Mouse (Mus musculus): ENCODE measurements at regions not wholly inside any gene's neighbourhood (a gene's known extent, or its start where the extent isn't known, plus 50 kb on each side); places are given as distances from the start of the nearest gene placed in this dataset.

GRCm38 (mm10) chr4:69753086-69753485, 657.2 kb downstream of the Cdk5rap2 start:
- no peaks in the 10 kb centered on the region for H3K36me3 ChIP-seq (ENCODE audit: control insufficient read depth, insufficient read depth, low read length, poor library complexity, severe bottlenecking)
- DNase-seq (ENCODE audit: low read depth, low spot score), result no peak

DNA sequence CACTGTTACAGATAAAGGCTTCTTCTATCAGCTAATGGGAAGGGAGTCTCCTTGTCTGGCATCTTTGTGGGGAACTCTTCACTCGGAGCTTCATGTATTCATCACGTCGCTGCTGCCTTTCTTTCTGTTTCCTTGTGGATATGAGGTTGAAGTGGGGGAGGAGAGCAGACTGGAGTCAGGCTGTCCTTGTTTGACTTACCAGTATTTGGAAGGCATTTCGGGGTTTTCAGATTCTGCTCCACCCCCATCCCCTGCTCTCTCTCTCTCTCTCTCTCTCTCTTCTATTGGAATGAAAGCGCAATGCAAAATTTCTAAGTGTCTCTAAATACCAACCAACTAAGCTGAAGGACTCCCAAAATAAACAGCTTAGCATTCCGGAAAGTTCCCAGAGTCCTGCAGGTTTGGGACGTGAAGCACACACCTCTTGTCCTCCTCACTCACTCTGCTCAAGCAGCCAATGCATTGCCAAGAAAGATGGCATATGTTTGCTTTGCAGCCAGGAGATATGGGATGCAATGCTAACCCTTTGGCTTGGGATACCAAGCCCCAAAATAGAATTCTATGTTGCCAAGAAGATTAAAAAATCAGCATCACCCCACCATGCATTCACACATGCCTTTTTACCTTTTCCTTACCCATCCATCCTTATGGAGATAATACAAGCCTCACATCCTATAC, 670.3 kb downstream of the Cdk5rap2 start:
- H3K9ac ChIP-seq (ENCODE audit: insufficient read depth, low read depth, low read length, poor library complexity, severe bottlenecking), result no peak overlapping the region
- no peak for DNase-seq (ENCODE audit: low read depth, low spot score)
- no peaks in the 10 kb centered on the region for H3K9me3 ChIP-seq (ENCODE audit: control insufficient read depth, insufficient read depth, low read depth, low read length)
- no peaks in the 10 kb centered on the region for H3K4me1 ChIP-seq (ENCODE audit: control insufficient read depth in 2 of 2, insufficient read depth in 2 of 2, low read length in 2 of 2, poor library complexity in 1 of 2)
- no peak overlapping the region for H3K27ac ChIP-seq (ENCODE audit: insufficient read depth, low read depth, low read length, poor library complexity, severe bottlenecking)
- no peak for TF ChIP-seq HCFC1 (IDR thresholded peaks at IDR 0.05; ENCODE audit: borderline replicate concordance, insufficient read depth, low read length)
- TF ChIP-seq ZC3H11A (IDR thresholded peaks at IDR 0.05; ENCODE audit: borderline replicate concordance, low read depth, low read length), result no peak
- TF ChIP-seq MAFK (IDR thresholded peaks at IDR 0.05; ENCODE audit: insufficient read depth, low read depth, low read length), result no peak
- TF ChIP-seq CHD2 (IDR thresholded peaks at IDR 0.05; ENCODE audit: low read depth, low read length), result no peak
- no peak for TF ChIP-seq ZNF384 (IDR thresholded peaks at IDR 0.05; ENCODE audit: low read depth, low read length)
- no peak overlapping the region for H3K4me3 ChIP-seq (ENCODE audit: insufficient read depth in 1 of 2, low read depth in 1 of 2, low read length in 2 of 2, poor library complexity in 1 of 2, severe bottlenecking in 1 of 2)
- no peaks in the 10 kb centered on the region for H3K36me3 ChIP-seq (ENCODE audit: control insufficient read depth, insufficient read depth, low read length, poor library complexity, severe bottlenecking)
- in situ Hi-C loops (cut with MboI; ENCODE audit: low sequenced_read_pairs in 2 of 2, unreplicated experiment in 2 of 2), result no loop called here

More at GRCm38 (mm10) chr4:69753086-69753485, 657.2 kb downstream of the Cdk5rap2 start:
- no peaks in the 10 kb centered on the region for H3K9me3 ChIP-seq (ENCODE audit: control insufficient read depth, insufficient read depth, low read depth, low read length)
- no peaks in the 10 kb centered on the region for H3K4me1 ChIP-seq (ENCODE audit: control insufficient read depth in 2 of 2, insufficient read depth in 2 of 2, low read length in 2 of 2, poor library complexity in 1 of 2)
- in situ Hi-C loops (cut with MboI; ENCODE audit: low sequenced_read_pairs in 2 of 2, unreplicated experiment in 2 of 2), result no loop called here
- no peak overlapping the region for H3K4me3 ChIP-seq (ENCODE audit: insufficient read depth in 1 of 2, low read depth in 1 of 2, low read length in 2 of 2, poor library complexity in 1 of 2, severe bottlenecking in 1 of 2)
- H3K27ac ChIP-seq (ENCODE audit: insufficient read depth, low read depth, low read length, poor library complexity, severe bottlenecking), result no peak overlapping the region
- no peak for TF ChIP-seq CHD2 (IDR thresholded peaks at IDR 0.05; ENCODE audit: low read depth, low read length)
- no peak for TF ChIP-seq MAFK (IDR thresholded peaks at IDR 0.05; ENCODE audit: insufficient read depth, low read depth, low read length)
- no peak for TF ChIP-seq ZNF384 (IDR thresholded peaks at IDR 0.05; ENCODE audit: low read depth, low read length)
- TF ChIP-seq HCFC1 (IDR thresholded peaks at IDR 0.05; ENCODE audit: borderline replicate concordance, insufficient read depth, low read length), result no peak
- no peak for TF ChIP-seq ZC3H11A (IDR thresholded peaks at IDR 0.05; ENCODE audit: borderline replicate concordance, low read depth, low read length)
- no peak overlapping the region for H3K9ac ChIP-seq (ENCODE audit: insufficient read depth, low read depth, low read length, poor library complexity, severe bottlenecking)

All from ES-E14 (cell line).